In genomic region chr12:70629371-70629770, GRCm38 (mm10) we compare ENCODE assay signal across 22 mouse cellular contexts.
"Had no signal": no experiment of that assay in that cellular context is flagged by ENCODE, and none has a peak within 500 bp of the region (broad histone marks: within the 10 kb centered on the region; RNA-seq: fewer than 3 reads in every experiment).

No protein-coding gene starts in this region.

- H3K36me3 ChIP-seq: limb, embryonic 10.5 days; limb, embryonic 13.5 days; liver, embryonic 12.5 days; liver, embryonic 15.5 days; lung, embryonic 15.5 days; midbrain, embryonic 10.5 days; midbrain, embryonic 13.5 days; neural tube, embryonic 13.5 days had no signal

- DNase-seq: kidney, adult 2 months; kidney, postnatal 25 days; layer of hippocampus, adult 9-11 months; liver; lung, adult 18-20 months; retina, postnatal 1 day; right cerebral cortex, postnatal 25 days; spleen, adult 18-20 months; thymus, adult 2 months had no signal

- H3K4me1 ChIP-seq: liver, embryonic 15.5 days; midbrain, embryonic 13.5 days had no signal

- H3K4me3 ChIP-seq: layer of hippocampus, adult 2 months; limb, embryonic 10.5 days; limb, embryonic 13.5 days; liver, embryonic 12.5 days; liver, embryonic 15.5 days; lung, embryonic 15.5 days; megakaryocyte, embryonic 14.5 days; midbrain, embryonic 10.5 days; midbrain, embryonic 13.5 days; myocyte; neural tube, embryonic 13.5 days had no signal

- H3K9ac ChIP-seq: limb, embryonic 13.5 days; liver, embryonic 12.5 days; liver, embryonic 15.5 days; lung, embryonic 15.5 days; midbrain, embryonic 13.5 days; neural tube, embryonic 13.5 days had no signal

- H3K4me2 ChIP-seq: liver, embryonic 12.5 days; liver, embryonic 15.5 days; lung, embryonic 15.5 days; midbrain, embryonic 13.5 days; neural tube, embryonic 13.5 days had no signal

- ATAC-seq: liver, embryonic 12.5 days; midbrain, embryonic 13.5 days; midbrain, embryonic 16.5 days had no signal

- H3K27me3 ChIP-seq: liver, embryonic 12.5 days; liver, embryonic 15.5 days; lung, embryonic 15.5 days; midbrain, embryonic 13.5 days; neural tube, embryonic 13.5 days had no signal

- H3K27ac ChIP-seq: kidney, postnatal 0 days; layer of hippocampus, adult 2 months; limb, embryonic 10.5 days; limb, embryonic 13.5 days; liver, embryonic 12.5 days; liver, embryonic 15.5 days; lung, embryonic 15.5 days; midbrain, embryonic 10.5 days; midbrain, embryonic 13.5 days; neural tube, embryonic 13.5 days had no signal

- H3K9me3 ChIP-seq: limb, embryonic 10.5 days; limb, embryonic 13.5 days; liver, embryonic 12.5 days; liver, embryonic 15.5 days; lung, embryonic 15.5 days; midbrain, embryonic 10.5 days; midbrain, embryonic 13.5 days; neural tube, embryonic 13.5 days had no signal
